Mouse (Mus musculus) CH12F3 (cell line): Measurements from ENCODE around the gene Cdca5.
"Not testable (repeated sequence)": the region's sequence is repeated elsewhere in the genome, so short reads cannot be mapped to it uniquely, and the experiment has no call there.

Experiments
- in situ Hi-C: fragments of 300-500 bp; cut with MboI; formaldehyde crosslinking; loops from 2 replicates; pipeline ENCODE4 v1.14.3; 2020; ENCODE audit warnings: low sequenced_read_pairs

The Cdca5 gene

DNA sequence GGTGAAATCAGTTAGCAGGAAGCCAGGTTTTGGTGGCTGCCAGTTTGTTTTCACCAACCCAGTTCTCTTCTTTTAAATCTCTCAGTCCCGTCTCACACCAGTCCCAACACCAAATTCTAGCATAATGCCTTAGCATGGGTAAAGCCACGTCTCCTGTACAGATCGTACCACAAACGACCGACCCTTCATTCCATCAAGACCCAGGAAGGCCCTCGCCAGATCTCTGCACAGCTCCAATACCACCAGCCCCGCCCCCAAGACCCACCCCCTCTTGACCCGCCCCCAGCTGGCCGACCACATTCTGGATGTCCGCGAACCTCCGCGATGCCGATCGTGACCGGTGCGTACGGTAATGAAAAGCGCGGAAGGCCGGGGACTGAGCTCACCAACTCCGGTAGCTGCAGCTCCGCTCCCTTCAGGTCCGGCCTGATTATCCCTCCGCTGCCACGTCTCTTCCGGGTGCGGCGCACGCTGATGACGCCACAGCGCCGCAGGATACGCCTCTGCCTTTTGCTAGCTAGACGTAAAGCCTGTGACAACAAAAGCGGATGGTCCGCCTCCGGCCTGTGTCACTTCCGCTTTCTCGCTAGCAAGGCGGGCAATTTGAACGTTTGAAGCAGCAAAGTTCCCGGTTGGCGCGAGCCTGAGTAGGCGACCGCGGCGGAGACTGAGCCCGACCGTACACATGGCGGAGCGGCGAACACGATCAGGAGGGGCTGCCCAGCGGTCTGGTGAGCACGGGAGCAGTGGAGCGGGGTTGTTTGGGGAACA lies at the start of gene Cdca5, which contains the start of gene Zfpl1:
Cdca5 (plus strand) TSS at position 506 of the 771 bp plus-strand sequence.
Zfpl1 (minus strand) TSS at position 479 of the 771 bp plus-strand sequence.
- in situ Hi-C loops, result no loop called here

DNA sequence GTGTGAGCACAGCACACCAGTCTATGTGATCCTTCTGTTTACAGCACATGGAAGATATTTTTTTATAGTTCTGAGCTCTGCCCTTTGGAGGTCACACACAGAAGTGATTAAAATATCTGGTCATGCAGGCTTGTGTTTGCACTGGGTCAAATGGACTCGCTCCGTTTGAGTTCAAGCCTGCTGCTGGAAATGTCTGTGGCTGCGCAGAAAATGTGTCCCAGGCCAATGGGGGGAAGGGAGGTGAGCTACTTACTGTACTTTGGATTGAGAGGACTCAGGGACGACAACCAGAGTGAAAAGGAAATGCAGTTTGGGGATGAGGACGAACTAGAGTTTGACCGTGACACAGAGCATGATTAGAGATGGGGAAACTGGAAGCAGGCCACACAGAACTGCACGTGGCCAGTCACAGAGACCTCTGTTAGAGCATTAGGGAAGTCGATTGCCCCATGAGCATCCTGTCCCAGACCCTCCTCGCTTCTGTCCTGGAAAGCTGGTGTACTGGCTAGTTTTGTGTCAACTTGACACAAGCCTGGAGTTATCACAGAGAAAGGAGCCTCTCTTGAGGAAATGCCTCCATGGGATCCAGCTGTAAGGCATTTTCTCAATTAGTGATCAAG lies 48.7 kb upstream of the Cdca5 start:
- in situ Hi-C loops, result no loop called here

DNA sequence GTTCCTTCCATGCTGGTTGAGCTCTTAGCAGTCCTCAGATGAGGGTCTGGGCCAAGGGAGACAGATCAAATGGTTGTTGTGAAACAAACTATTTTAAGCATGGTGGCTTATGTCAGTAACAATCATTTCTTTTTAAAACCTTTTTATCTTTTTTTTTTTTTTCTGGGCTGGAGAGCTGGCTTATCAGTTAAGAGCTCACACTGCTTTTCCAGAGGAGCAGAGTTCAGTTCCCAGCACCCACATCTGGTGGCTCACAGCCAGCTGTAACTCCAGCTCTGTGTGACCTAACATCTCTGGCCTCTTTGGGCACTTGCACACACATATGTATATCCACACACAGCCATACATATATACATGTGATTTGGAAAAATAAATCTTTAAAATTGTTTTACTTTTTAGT lies 47.1 kb upstream of the Cdca5 start:
- in situ Hi-C loops, result no loop called here

DNA sequence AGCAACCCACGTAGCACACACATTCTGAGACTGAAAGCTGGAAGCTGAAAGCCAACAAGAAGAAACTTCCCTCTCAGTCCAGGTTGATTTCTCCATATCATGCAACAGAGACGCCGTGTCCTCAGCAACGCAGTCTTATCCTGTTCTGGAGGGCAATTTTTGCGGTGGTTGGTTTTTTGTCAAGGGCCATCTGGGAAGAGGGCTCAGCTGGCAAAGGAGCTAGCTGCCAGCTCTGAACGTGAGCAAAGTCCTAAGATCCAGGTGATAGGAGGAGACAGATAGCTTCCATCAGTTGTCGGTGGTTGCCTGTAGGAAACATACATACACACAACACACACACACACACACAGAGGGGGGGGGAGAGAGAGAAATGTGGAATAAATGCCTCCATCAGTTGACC lies 46.5 kb upstream of the Cdca5 start:
- in situ Hi-C loops, result no loop called here

DNA sequence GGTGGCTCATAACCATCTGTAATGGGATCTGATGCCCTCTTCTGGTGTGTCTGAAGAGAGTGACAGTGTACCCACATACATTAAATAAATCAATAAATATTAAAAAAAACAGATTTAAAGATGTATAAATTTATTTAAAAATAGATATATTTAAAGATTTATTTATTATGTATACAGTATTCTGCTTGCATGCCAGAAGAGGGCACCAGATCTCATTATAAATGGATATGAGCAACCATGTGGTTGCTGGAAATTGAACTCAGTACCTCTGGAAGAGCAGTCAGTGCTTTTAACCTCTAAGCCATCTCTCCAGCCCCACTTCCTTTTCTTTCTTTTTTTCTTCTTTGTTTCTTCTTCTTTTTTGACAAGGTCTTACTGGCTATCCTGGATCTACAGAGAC lies 44.8 kb upstream of the Cdca5 start:
- in situ Hi-C loops, result no loop called here

DNA sequence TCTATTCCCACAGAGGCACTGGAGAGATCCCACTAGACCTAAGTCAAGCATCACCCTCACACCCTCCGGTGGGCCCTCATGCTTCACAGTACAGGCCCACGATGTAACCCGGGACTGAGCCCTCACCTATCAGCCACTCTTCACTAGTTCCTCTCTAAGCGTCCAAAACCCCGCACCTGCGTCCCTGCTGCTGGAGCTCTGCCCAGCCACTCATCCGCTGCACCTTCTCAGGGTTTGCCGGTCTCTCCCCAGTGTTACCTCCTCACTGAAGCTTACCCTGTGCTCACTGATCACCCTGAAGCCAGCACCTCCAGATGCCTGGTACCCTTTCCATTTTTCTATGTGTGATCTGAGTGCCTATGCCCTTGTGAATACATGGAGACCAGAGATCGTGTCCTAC lies 42.5 kb upstream of the Cdca5 start:
- in situ Hi-C loops, result no loop called here

DNA sequence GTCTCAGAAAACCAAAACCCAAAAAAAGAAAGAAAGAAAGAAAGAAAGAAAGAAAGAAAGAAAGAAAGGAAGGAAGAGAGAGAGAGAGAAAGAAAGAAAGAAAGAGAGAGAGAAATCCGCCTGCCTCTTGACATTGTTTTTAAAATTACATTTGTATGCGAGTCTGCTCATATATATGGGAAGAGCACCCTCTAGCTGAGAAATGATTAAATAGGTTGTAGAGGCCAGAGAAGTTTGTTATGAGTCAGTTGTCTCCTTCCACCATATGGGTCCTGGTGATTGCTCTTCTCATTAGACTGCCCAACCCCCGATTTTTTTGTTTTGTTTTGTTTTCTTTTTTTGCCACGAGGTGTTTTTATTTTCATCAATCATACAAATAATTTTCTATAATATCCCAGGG lies 40.7 kb upstream of the Cdca5 start:
- in situ Hi-C loops, result not testable (repeated sequence)

DNA sequence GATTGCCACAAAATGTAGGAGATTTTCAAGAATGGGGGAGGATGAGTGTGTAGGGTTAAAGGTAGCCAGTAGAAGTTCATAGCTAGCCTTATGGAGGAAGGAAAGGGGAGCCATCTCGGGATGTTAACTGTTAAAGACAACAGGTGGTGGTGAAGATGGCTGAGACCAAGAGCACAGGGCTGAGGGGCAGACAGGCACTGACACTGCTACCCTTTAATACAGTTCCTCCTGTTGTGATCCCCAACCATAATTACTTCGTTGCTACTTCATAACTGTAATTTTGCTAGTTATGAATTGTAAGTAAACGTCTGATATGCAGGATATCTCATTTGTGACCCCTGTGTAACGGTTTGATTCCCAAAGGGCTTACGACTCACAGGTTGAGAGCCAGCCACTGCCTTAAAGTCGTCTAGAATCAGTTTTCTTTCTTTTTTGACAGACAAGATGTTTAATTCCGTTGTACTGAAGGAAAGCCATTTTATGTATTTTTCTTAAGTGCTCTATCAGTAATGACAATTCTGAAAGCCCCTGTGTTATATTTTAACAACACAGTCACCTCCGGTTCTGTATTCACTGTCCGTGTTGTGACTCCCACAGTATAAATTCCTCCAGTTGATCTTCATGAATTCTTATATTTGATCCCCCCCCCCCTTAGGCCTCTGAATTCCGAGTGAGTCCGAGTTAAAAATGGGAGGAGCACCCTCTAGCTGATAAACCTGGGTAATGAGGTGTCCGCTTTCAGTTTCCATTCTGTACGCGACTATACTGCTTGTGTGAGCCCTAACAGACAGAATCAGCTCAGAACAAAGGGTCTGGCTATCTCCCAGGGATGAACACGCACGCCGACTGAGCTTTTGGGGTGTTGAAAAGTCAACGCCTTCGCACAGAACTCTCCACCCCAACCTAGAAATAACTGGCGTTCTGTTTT lies 39.2 kb upstream of the Cdca5 start:
- in situ Hi-C loops, result no loop called here

DNA sequence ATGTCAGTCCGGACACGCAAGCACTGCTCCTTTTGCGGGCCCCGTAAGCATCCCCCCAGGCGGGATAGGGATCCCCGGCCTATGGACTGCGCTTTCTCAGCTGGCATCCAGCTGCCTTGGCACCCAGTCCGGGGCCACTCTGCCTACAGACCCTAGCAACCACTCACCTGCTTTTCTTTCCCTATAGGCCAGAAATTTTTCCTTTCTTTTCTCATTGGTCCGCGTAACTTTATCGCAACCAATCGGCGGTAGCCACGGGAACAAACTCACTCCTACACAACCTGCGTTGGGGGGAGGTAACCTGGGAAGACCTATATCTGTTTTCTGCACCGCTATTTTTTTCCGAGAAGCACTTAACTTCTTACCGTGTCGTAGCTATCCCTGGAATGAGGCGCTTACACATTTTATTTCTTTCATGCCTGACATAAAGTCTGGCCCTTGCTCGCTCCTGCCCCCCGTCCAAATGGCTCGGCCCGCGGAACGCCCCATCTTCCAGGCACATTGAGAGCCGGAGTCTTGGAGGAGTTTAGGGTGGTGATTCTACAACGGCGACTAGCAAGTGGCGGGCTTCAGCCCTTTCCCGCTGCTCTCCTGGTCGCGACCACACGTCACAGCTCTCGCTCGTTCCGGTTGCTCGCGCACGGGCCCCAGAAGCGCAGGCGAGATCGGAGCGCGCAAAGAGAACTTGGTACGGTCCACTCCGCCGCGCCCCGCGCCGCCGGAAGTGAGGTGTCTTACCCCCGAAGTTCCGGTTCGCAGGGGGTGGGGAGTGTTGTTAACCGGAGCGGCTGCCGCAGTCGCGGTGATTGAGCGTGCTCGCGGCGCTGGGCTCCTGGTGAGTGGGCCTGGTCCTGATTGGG lies 38.3 kb upstream of the Cdca5 start, which contains the start of gene Syvn1:
Syvn1 (plus strand) TSS at position 283 of the 860 bp plus-strand sequence.
- in situ Hi-C loops, result no loop called here

DNA sequence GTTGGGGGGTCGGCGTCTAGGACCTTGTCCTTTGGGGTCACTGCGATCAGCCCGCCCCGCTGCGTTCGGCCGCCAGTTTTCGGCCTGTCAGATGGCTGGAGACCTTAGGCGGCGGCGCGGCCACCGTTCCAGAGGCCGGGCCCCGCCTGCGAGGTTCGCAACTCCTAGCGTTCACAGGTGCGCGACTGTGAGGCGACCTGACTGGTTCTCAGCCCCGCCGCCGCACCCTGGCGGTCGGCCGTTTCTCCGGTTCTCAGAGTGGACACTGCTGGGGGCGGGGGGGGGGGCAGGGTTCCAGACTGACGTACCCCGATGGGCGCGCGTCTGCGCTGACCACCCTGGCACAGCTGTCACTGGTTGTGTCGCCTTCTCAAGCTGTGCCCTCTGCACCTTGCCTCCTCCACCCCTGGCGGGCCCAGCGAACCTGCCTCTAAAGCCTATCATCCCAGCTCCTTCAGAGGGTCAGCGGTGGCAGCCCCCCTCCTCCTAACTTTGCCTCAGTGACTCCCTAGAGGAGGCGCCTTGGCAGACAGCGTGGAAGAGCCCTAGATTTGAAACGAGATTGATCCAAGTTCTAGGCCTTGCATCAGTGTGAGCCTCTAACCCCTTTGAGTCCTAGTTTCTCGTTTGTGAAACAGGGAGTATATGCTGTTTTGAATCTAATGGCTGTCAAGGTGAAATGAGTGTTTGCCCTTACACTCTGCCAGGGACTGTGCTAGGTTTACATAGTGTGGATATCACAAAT lies 37.5 kb upstream of the Cdca5 start:
- in situ Hi-C loops, result no loop called here

DNA sequence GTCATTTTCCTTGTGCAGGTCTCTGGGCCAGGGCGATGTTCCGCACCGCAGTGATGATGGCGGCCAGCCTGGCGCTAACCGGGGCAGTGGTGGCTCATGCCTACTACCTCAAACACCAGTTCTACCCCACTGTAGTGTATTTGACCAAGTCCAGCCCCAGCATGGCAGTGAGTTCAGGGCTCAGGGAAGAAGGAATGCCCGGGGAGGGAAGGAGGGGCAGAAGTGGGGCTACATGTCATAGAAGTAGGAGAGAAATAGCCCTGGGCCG lies 37.0 kb upstream of the Cdca5 start:
- in situ Hi-C loops, result no loop called here

DNA sequence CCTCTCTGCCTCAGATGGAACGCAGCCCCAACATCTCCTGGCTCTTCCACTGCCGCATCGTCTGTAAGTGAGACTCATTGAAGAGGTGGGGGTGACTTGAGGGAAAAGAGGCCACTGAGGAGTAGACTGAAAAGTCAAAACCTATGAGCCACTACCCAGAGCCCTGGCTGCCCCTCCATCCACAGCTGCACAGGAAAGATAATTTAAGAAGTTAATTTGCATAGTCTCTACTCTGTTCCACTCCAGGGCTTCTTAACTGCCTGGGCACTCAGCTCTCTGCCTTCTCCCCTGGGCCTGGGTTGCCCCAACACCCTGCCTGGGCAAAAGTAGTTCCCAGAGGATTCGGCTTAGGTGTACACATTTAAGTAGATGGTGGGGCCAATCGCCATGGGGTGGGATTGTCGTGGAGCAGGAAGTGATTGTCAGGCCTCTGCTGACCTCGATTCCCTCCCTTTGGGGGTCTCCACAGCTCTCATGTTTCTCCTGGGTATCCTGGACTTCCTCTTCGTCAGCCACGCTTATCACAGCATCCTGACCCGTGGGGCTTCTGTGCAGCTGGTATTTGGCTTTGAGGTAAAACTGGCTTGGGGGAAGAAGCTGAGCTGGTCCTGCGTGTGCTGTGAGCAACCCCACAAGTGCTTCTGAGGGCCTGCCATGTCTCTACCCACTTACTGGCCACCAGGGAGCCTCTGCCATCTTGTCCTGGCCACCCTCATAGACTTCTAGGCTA lies 35.9 kb upstream of the Cdca5 start:
- in situ Hi-C loops, result no loop called here

DNA sequence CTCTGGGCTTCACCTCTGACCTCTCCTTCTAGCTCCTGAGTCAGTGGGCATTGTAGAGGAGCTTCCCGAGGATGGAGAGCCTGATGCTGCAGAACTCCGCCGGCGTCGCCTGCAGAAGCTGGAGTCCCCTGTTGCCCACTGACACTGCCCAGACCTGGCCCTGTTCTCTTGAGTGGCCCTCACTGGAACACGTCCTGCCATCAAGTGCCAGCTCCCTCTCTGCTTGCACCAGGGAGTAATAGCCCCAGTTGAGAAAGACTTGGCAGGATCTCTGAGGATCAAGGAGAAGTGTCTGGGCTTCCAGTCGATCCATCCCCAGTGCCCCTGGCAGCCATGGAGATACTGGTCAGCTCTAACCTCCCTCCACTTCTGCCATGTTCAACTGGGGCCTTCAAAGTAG lies 32.3 kb upstream of the Cdca5 start:
- in situ Hi-C loops, result no loop called here

DNA sequence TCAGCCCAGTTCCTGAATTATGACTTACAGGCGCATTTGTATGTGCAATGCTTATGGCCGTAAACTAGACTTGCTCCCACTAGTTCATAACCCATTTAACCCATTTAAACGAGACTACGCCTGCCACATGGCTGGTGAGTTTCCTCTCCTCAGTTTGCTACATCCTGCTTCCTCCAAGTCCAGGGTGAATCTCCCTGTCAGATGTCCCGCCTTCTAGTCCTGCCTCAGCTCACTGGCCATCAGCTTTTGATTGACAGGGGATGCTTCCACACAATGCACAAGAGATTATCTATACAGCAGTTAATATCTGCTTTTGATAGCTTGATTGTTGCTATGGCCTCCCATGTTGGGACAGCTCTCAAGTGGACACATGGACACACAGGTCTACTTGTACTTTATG lies 30.5 kb upstream of the Cdca5 start:
- in situ Hi-C loops, result no loop called here

DNA sequence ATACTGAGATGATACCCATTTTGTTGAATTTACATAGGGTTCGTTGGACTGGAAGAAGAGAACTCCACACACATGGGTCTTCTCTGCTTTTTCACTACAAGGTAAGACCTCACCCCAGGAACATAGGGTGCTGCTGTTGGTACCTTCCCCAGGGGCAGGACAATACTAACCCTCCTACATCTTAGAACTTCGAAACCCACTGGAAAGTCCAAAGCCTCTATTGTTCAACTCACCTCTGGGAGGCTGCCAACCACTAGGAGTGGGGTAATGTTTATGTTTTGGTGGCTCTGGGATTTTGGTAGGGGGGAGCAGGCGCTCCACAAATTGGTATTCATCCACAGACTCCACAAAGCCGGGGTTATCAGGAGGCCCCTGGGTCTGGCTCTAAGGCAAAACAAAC lies 28.1 kb upstream of the Cdca5 start:
- in situ Hi-C loops, result no loop called here

DNA sequence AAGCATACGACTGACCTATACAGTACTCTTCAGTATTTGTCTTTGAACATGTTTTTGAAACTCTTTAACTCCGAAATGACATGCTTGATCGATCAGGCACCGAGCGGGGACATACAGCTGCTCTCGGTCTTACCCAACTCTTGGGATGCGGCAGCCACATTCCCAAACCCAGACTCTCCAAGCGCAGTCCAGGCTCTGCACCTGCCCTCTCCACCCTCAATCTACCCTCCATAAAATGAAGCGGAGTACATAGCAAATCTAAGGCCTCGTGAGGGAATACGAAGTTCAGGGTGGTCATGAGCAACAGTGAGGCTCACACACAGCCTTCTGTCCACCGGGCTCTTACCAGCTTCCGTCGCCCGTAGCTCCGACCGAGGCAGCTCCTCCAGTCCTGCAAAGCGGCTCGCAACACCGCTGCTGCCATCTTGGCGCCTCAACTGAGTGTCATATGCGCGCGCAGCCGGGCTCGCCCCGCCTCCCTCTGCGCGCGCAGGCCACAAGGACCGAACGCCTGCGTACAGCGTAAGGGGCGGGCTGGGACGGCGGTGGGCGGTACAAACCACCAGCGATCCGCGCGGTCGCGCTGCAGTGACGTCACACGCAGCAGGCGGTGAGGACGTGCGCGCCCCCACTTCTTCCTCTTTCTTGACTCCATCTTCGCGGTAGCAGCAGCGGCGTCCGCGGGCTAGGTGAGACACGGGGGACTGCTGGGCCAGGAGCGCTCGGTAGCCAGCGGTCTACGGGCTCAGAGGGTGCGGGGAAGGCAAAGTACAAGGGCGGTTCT lies 27.3 kb upstream of the Cdca5 start, which contains the start of the genes Mrpl49 and Fau:
Mrpl49 (minus strand) TSS at position 473 of the 784 bp plus-strand sequence.
Fau (plus strand) TSS at position 532 of the 784 bp plus-strand sequence.
- in situ Hi-C loops, result no loop called here

DNA sequence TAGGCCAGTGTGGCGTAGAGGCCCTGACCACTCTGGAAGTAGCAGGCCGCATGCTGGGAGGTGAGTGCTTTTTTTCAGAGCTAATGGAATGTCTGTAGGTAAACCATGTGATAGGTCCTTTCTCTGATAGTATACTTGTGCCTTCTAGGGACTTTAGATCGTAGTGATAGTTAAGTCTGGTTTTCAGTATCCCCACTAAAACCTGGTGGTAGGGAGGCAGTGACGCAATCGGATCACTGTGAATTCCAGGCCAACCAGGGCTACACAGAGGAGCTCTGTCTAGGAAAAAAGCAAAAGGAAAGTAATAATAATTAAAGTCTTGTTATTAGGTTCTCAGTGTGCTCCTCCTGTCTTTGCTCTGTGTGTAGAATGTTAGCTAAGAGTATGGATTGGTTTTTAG lies 26.3 kb upstream of the Cdca5 start:
- in situ Hi-C loops, result no loop called here

DNA sequence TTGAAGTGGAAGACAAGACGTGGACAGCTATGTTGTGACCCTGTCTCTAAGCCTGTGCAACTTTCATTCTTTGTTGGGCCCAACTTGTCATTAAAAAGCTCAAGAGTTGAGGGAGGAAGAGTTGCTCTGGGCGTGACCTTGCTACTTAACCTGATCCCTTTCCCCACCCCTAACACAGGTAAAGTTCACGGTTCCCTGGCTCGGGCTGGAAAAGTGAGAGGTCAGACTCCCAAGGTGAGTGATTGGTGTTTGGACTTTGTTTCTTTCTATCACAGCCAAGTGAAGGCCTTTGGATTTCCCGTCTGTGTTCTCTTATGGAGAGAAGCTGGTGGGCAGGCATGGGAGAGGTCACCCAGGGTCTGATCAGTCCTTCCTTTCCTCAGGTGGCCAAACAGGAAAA lies 25.8 kb upstream of the Cdca5 start:
- in situ Hi-C loops, result no loop called here
